Mouse (Mus musculus): Measurements from ENCODE around the gene Mrps18a. TPM values are rescaled to one million over a fixed set of nuclear protein-coding genes. Genes with fewer than 3 reads are reported as not detected.

The Mrps18a gene
- 90.0 and 90.6 TPM in 2 replicates for total RNA-seq (2012; rRNA removed)

- Histone ChIP-seq H3K36me3 (ENCODE audit: control insufficient read depth, insufficient read depth, low read length, poor library complexity, severe bottlenecking) (peaks cover 4% of the 10 kb centered on the region; the same call in 1 of the 2 replicates), H3K27ac (ENCODE audit: insufficient read depth, low read depth, low read length, poor library complexity, severe bottlenecking) (no peak within 1 kb of the TSS), H3K4me3 (ENCODE audit: insufficient read depth in 1 of 2, low read depth in 1 of 2, low read length in 2 of 2, poor library complexity in 1 of 2, severe bottlenecking in 1 of 2) (peak within 1 kb of the TSS; percentile 81 to 84), H3K4me1 (ENCODE audit: control insufficient read depth in 2 of 2, insufficient read depth in 2 of 2, low read length in 2 of 2, poor library complexity in 1 of 2) (no peaks in the 10 kb centered on the region), H3K9ac (ENCODE audit: insufficient read depth, low read depth, low read length, poor library complexity, severe bottlenecking) (peak within 1 kb of the TSS; percentile 86), H3K9me3 (ENCODE audit: control insufficient read depth, insufficient read depth, low read depth, low read length) (no peaks in the 10 kb centered on the region)
- in situ Hi-C loops (cut with MboI; ENCODE audit: low sequenced_read_pairs in 2 of 2, unreplicated experiment in 2 of 2), result no loop called here
- TF ChIP-seq HCFC1 (IDR thresholded peaks at IDR 0.05; ENCODE audit: borderline replicate concordance, insufficient read depth, low read length), result peak; percentile 78; the same call in 1 of the 2 replicates
- no peak for TF ChIP-seq CHD2 (IDR thresholded peaks at IDR 0.05; ENCODE audit: low read depth, low read length)
- TF ChIP-seq ZC3H11A (IDR thresholded peaks at IDR 0.05; ENCODE audit: borderline replicate concordance, low read depth, low read length), result no peak
- TF ChIP-seq MAFK (IDR thresholded peaks at IDR 0.05; ENCODE audit: insufficient read depth, low read depth, low read length), result no peak
- peak; percentile 71 for DNase-seq (ENCODE audit: low read depth, low spot score)
These were observed at the start of gene Mrps18a for GRCm38 (mm10) chr17:46110402-46111289. Gene Mrps18a, plus strand, starts transcription at chr17:46110986.

GRCm38 (mm10) chr17:46063283-46063973 is 47.4 kb upstream of the Mrps18a start:
- Histone ChIP-seq H3K36me3 (ENCODE audit: control insufficient read depth, insufficient read depth, low read length, poor library complexity, severe bottlenecking) (no peaks in the 10 kb centered on the region), H3K27ac (ENCODE audit: insufficient read depth, low read depth, low read length, poor library complexity, severe bottlenecking) (no peak overlapping the region), H3K9me3 (ENCODE audit: control insufficient read depth, insufficient read depth, low read depth, low read length) (no peaks in the 10 kb centered on the region), H3K9ac (ENCODE audit: insufficient read depth, low read depth, low read length, poor library complexity, severe bottlenecking) (no peak overlapping the region), H3K4me3 (ENCODE audit: insufficient read depth in 1 of 2, low read depth in 1 of 2, low read length in 2 of 2, poor library complexity in 1 of 2, severe bottlenecking in 1 of 2) (no peak overlapping the region), H3K4me1 (ENCODE audit: control insufficient read depth in 2 of 2, insufficient read depth in 2 of 2, low read length in 2 of 2, poor library complexity in 1 of 2) (peaks cover 6 to 8% of the 10 kb centered on the region in 2 experiments; a peak in 3 of 4 replicates)
- no peak for TF ChIP-seq MAFK (IDR thresholded peaks at IDR 0.05; ENCODE audit: insufficient read depth, low read depth, low read length)
- no peak for TF ChIP-seq HCFC1 (IDR thresholded peaks at IDR 0.05; ENCODE audit: borderline replicate concordance, insufficient read depth, low read length)
- no peak for TF ChIP-seq ZNF384 (IDR thresholded peaks at IDR 0.05; ENCODE audit: low read depth, low read length)
- no peak for TF ChIP-seq CHD2 (IDR thresholded peaks at IDR 0.05; ENCODE audit: low read depth, low read length)
- no peak for TF ChIP-seq ZC3H11A (IDR thresholded peaks at IDR 0.05; ENCODE audit: borderline replicate concordance, low read depth, low read length)
- no peak for DNase-seq (ENCODE audit: low read depth, low spot score)
- in situ Hi-C loops (cut with MboI; ENCODE audit: low sequenced_read_pairs in 2 of 2, unreplicated experiment in 2 of 2), result no loop called here

- H3K36me3 ChIP-seq (ENCODE audit: control insufficient read depth, insufficient read depth, low read length, poor library complexity, severe bottlenecking), result no peaks in the 10 kb centered on the region
- no peak overlapping the region for H3K27ac ChIP-seq (ENCODE audit: insufficient read depth, low read depth, low read length, poor library complexity, severe bottlenecking)
- H3K4me3 ChIP-seq (ENCODE audit: insufficient read depth in 1 of 2, low read depth in 1 of 2, low read length in 2 of 2, poor library complexity in 1 of 2, severe bottlenecking in 1 of 2), result no peak overlapping the region
- H3K9ac ChIP-seq (ENCODE audit: insufficient read depth, low read depth, low read length, poor library complexity, severe bottlenecking), result no peak overlapping the region
- no peak for TF ChIP-seq ZC3H11A (IDR thresholded peaks at IDR 0.05; ENCODE audit: borderline replicate concordance, low read depth, low read length)
- no peak for TF ChIP-seq MAFK (IDR thresholded peaks at IDR 0.05; ENCODE audit: insufficient read depth, low read depth, low read length)
- TF ChIP-seq HCFC1 (IDR thresholded peaks at IDR 0.05; ENCODE audit: borderline replicate concordance, insufficient read depth, low read length), result no peak
- TF ChIP-seq CHD2 (IDR thresholded peaks at IDR 0.05; ENCODE audit: low read depth, low read length), result no peak
- TF ChIP-seq ZNF384 (IDR thresholded peaks at IDR 0.05; ENCODE audit: low read depth, low read length), result no peak
- in situ Hi-C loops (cut with MboI; ENCODE audit: low sequenced_read_pairs in 2 of 2, unreplicated experiment in 2 of 2), result no loop called here
- H3K4me1 ChIP-seq (ENCODE audit: control insufficient read depth in 2 of 2, insufficient read depth in 2 of 2, low read length in 2 of 2, poor library complexity in 1 of 2), result peaks cover 6 to 8% of the 10 kb centered on the region in 2 experiments; a peak in 3 of 4 replicates
- no peak for DNase-seq (ENCODE audit: low read depth, low spot score)
- H3K9me3 ChIP-seq (ENCODE audit: control insufficient read depth, insufficient read depth, low read depth, low read length), result no peaks in the 10 kb centered on the region
These were observed 46.8 kb upstream of the Mrps18a start for GRCm38 (mm10) chr17:46063974-46064312.

GRCm38 (mm10) chr17:46070046-46070445 is 40.7 kb upstream of the Mrps18a start:
- in situ Hi-C loops (cut with MboI; ENCODE audit: low sequenced_read_pairs in 2 of 2, unreplicated experiment in 2 of 2), result no loop called here
- Histone ChIP-seq H3K9ac (ENCODE audit: insufficient read depth, low read depth, low read length, poor library complexity, severe bottlenecking) (no peak overlapping the region), H3K27ac (ENCODE audit: insufficient read depth, low read depth, low read length, poor library complexity, severe bottlenecking) (no peak overlapping the region), H3K4me1 (ENCODE audit: control insufficient read depth in 2 of 2, insufficient read depth in 2 of 2, low read length in 2 of 2, poor library complexity in 1 of 2) (peaks cover 0 to 9% of the 10 kb centered on the region in 2 experiments; a peak in 3 of 4 replicates), H3K4me3 (ENCODE audit: insufficient read depth in 1 of 2, low read depth in 1 of 2, low read length in 2 of 2, poor library complexity in 1 of 2, severe bottlenecking in 1 of 2) (no peak overlapping the region), H3K36me3 (ENCODE audit: control insufficient read depth, insufficient read depth, low read length, poor library complexity, severe bottlenecking) (no peaks in the 10 kb centered on the region), H3K9me3 (ENCODE audit: control insufficient read depth, insufficient read depth, low read depth, low read length) (no peaks in the 10 kb centered on the region)
- DNase-seq (ENCODE audit: low read depth, low spot score), result no peak
- no peak for TF ChIP-seq ZNF384 (IDR thresholded peaks at IDR 0.05; ENCODE audit: low read depth, low read length)
- no peak for TF ChIP-seq HCFC1 (IDR thresholded peaks at IDR 0.05; ENCODE audit: borderline replicate concordance, insufficient read depth, low read length)
- TF ChIP-seq CHD2 (IDR thresholded peaks at IDR 0.05; ENCODE audit: low read depth, low read length), result no peak
- TF ChIP-seq ZC3H11A (IDR thresholded peaks at IDR 0.05; ENCODE audit: borderline replicate concordance, low read depth, low read length), result no peak
- TF ChIP-seq MAFK (IDR thresholded peaks at IDR 0.05; ENCODE audit: insufficient read depth, low read depth, low read length), result 0 out of 2 replicates have a peak, but pooled peaks have one; percentile 46

All from ES-E14 (cell line).